Mouse (Mus musculus) liver, embryonic 14.5 days (tissue): ENCODE measurements around the gene Pikfyve. TPM values are rescaled to one million over a fixed set of nuclear protein-coding genes. Genes with fewer than 3 reads are reported as not detected.

Experiments
- ATAC-seq: fragments of 200-750 bp; cut with Nextera tagmentation; 2 replicates; pipeline ENCODE4 v1.8.0; 2017; ENCODE audit warnings: moderate number of reproducible peaks, mild to moderate bottlenecking, moderate library complexity; ENCODE audit not compliant: insufficient read depth
- DNase-seq, 3 experiments: peaks; one replicate each; pipeline ENCODE4 v3.0.0-alpha.2; 2012 to 2013; ENCODE audit warnings: low read depth in 3 of 3, low spot score in 3 of 3
- H3K27ac ChIP-seq: fragments of 300-500 bp; sonication (generic); 2 replicates; pipeline ENCODE4 v1.5.1; 2014; ENCODE audit warnings: moderate library complexity, mild to moderate bottlenecking, control low read depth, inconsistent platforms
- H3K27me3 ChIP-seq: fragments of 300-500 bp; sonication (generic); 2 replicates; pipeline ENCODE4 v1.6.1; 2014; ENCODE audit warnings: mild to moderate bottlenecking, low read length, moderate library complexity; ENCODE audit not compliant: control insufficient read depth, insufficient read depth
- H3K36me3 ChIP-seq: fragments of 300-500 bp; sonication (generic); replicated peaks from 2 replicates; pipeline ENCODE4 v1.6.1; 2014; ENCODE audit warnings: low read depth; ENCODE audit not compliant: control insufficient read depth, insufficient read depth
- H3K4me1 ChIP-seq, 2 experiments: fragments of 200-500 bp in 1 of 2; fragments of 300-500 bp in 1 of 2; sonication (generic) in 1 of 2; replicated peaks; 2 replicates each; pipeline ENCODE4 v1.6.1; 2012 to 2014; ENCODE audit warnings: antibody characterized with exemption in 1 of 2, inconsistent platforms in 1 of 2, low read length in 1 of 2; ENCODE audit not compliant: control insufficient read depth in 2 of 2, insufficient read depth in 2 of 2
- H3K4me2 ChIP-seq: fragments of 300-500 bp; sonication (generic); 2 replicates; pipeline ENCODE4 v1.6.1; 2014; ENCODE audit warnings: low read depth, mild to moderate bottlenecking, control low read depth, moderate library complexity
- H3K4me3 ChIP-seq, 2 experiments: fragments of 200-500 bp in 1 of 2; fragments of 300-500 bp in 1 of 2; sonication (generic) in 1 of 2; 2 replicates each; pipeline ENCODE4 v1.5.1; 2012 to 2014; ENCODE audit warnings: low read depth in 2 of 2, low read length in 2 of 2, mild to moderate bottlenecking in 2 of 2, control low read depth in 1 of 2, inconsistent platforms in 1 of 2, moderate library complexity in 1 of 2; ENCODE audit not compliant: insufficient read depth in 1 of 2
- H3K9ac ChIP-seq: fragments of 300-500 bp; sonication (generic); replicated peaks from 2 replicates; pipeline ENCODE4 v1.6.1; 2014; ENCODE audit warnings: mild to moderate bottlenecking, control low read depth, moderate library complexity
- H3K9me3 ChIP-seq: fragments of 300-500 bp; sonication (generic); 2 replicates; pipeline ENCODE4 v1.6.1; 2016; ENCODE audit warnings: low read length, mixed read lengths; ENCODE audit not compliant: control insufficient read depth
- CTCF ChIP-seq: IDR thresholded peaks from 2 replicates; pipeline ENCODE4 v1.5.1; 2016; ENCODE audit warnings: antibody characterized with exemption, low read depth, control low read depth
- EP300 ChIP-seq: IDR thresholded peaks from 2 replicates; pipeline ENCODE4 v1.6.1; 2016; ENCODE audit warnings: antibody characterized with exemption, low read depth
- WGBS: fragments of 180-500 bp; shearing (Covaris S2); extraction: QIAGEN DNeasy Blood & Tissue Kit; methylation state at CpG from one replicate; pipeline ENCODE4 v1.1.7; 2014; ENCODE audit not compliant: insufficient replicate concordance; 5-methylcytosine and 5-hydroxymethylcytosine counted together
- polyA plus RNA-seq, 2 experiments: library from polyadenylated mRNA; depleted of rRNA in 1 of 2; stranded (reverse) in 1 of 2; unstranded in 1 of 2; fragments of >200 nt; fragmentation: Nextera tagmentation in 1 of 2; extraction: Ambion mirVana in 1 of 2; gene quantifications; 2 replicates each; pipeline versions ENCODE4 v1.2.1 to v1.2.3; 2012 to 2014

Gene Pikfyve
- polyA plus RNA-seq, 2 experiments = 2.6 to 5.1 TPM

- whole genome bisulfite sequencing = 80% methylated on average over 1 of the region's 1 CpGs
- Histone ChIP-seq H3K27ac (no peak overlapping the region), H3K27me3 (no peaks in the 10 kb centered on the region), H3K4me1 (no peaks in the 10 kb centered on the region), H3K4me2 (no peak overlapping the region), H3K4me3 (no peak overlapping the region), H3K36me3 (no peaks in the 10 kb centered on the region; the same call in 1 of the 2 replicates), H3K9me3 (no peaks in the 10 kb centered on the region), H3K9ac (no peak overlapping the region)
- no peak for ATAC-seq
- TF ChIP-seq CTCF (no peak), EP300 (no peak)
- no peak for DNase-seq
Measured at GRCm38 (mm10) chr1:65230566-65230965, 44.1 kb downstream of the Pikfyve start.

GRCm38 (mm10) chr1:65237712-65238111, 51.2 kb downstream of the Pikfyve start:
- Histone ChIP-seq H3K4me1 (no peaks in the 10 kb centered on the region), H3K9ac (no peak overlapping the region), H3K4me2 (no peak overlapping the region), H3K36me3 (no peaks in the 10 kb centered on the region; the same call in 1 of the 2 replicates), H3K27ac (no peak overlapping the region), H3K27me3 (no peaks in the 10 kb centered on the region), H3K4me3 (no peak overlapping the region), H3K9me3 (no peaks in the 10 kb centered on the region)
- TF ChIP-seq CTCF (no peak), EP300 (no peak)
- ATAC-seq (no peak), DNase-seq (no peak)
- 52% methylated on average over 3 of the region's 3 CpGs for WGBS

- no peaks in the 10 kb centered on the region for H3K36me3 ChIP-seq
- no peaks in the 10 kb centered on the region for H3K4me1 ChIP-seq
- TF ChIP-seq EP300 = no peak
- H3K27ac ChIP-seq = no peak overlapping the region
- H3K27me3 ChIP-seq = no peaks in the 10 kb centered on the region
- H3K9me3 ChIP-seq = no peaks in the 10 kb centered on the region
- H3K9ac ChIP-seq = no peak overlapping the region
- DNase-seq = no peak
- no peak overlapping the region for H3K4me3 ChIP-seq
- WGBS = 70% methylated on average over 1 of the region's 1 CpGs
- no peak overlapping the region for H3K4me2 ChIP-seq
- no peak for ATAC-seq
Measured at GRCm38 (mm10) chr1:65245637-65246036, 59.2 kb downstream of the Pikfyve start.

GRCm38 (mm10) chr1:65280461-65280860, 94.0 kb downstream of the Pikfyve start:
- Histone ChIP-seq H3K27me3 (no peaks in the 10 kb centered on the region), H3K4me3 (no peak overlapping the region), H3K9me3 (no peaks in the 10 kb centered on the region), H3K4me1 (no peaks in the 10 kb centered on the region), H3K9ac (no peak overlapping the region), H3K36me3 (no peaks in the 10 kb centered on the region), H3K4me2 (no peak overlapping the region), H3K27ac (no peak overlapping the region)
- no peak for DNase-seq
- WGBS = 68% methylated on average over 3 of the region's 3 CpGs
- TF ChIP-seq CTCF (no peak), EP300 (no peak)
- no peak for ATAC-seq

- 66% methylated on average over 6 of the region's 6 CpGs for WGBS
- Histone ChIP-seq H3K9ac (no peak within 1 kb of the TSS), H3K4me1 (no peaks in the 10 kb centered on the region), H3K27me3 (no peaks in the 10 kb centered on the region), H3K27ac (no peak within 1 kb of the TSS), H3K4me3 (no peak within 1 kb of the TSS), H3K36me3 (no peaks in the 10 kb centered on the region), H3K4me2 (no peak within 1 kb of the TSS), H3K9me3 (no peaks in the 10 kb centered on the region)
- DNase-seq = no peak
- no peak for ATAC-seq
- TF ChIP-seq EP300 = no peak
- no peak for TF ChIP-seq CTCF
Measured at GRCm38 (mm10) chr1:65281756-65282155, 95.3 kb downstream of the Pikfyve start, which contains the start of gene Pth2r. Gene Pth2r, plus strand, starts transcription at chr1:65282056.
